Mouse (Mus musculus) erythroid progenitor cell, adult 5-6 weeks (primary cell): ENCODE results near the gene Rasa4. TPM values are rescaled to one million over a fixed set of nuclear protein-coding genes. Genes with fewer than 3 reads are reported as not detected.
A peak's percentile ranks its signal among the peaks of the same experiment; 100 is the strongest.
"Not testable (repeated sequence)": the region's sequence is repeated elsewhere in the genome, so short reads cannot be mapped to it uniquely, and the experiment has no call there.

ENCODE experiments used
- ATAC-seq: replicated peaks from 2 replicates; pipeline ENCODE4 v1.8.0; 2016; ENCODE audit warnings: moderate number of reproducible peaks, mild to moderate bottlenecking, moderate TSS enrichment, inconsistent platforms; ENCODE audit not compliant: poor library complexity, low FRiP score, severe bottlenecking
- total RNA-seq, 2 experiments: library from RNA; stranded (forward) in 1 of 2; stranded (reverse) in 1 of 2; fragments of 150-400 nt in 1 of 2; fragments of 186-747, 209-891 nt in 1 of 2; gene quantifications; 2 replicates each; pipeline versions ENCODE4 v1.2.3 to v1.2.4; 2015 to 2017; ENCODE audit warnings: low replicate concordance in 2 of 2

Gene Rasa4
- total RNA-seq, 2 experiments from 2014 or later: 0.83 to 10.5 TPM

- ATAC-seq: no peak
These were observed 19.8 kb upstream of the Rasa4 start for GRCm38 (mm10) chr5:136063920-136064319.

- not testable (repeated sequence) for ATAC-seq
These were observed 17.1 kb upstream of the Rasa4 start for GRCm38 (mm10) chr5:136066404-136067148.

- no peak for ATAC-seq
These were observed 14.3 kb upstream of the Rasa4 start for GRCm38 (mm10) chr5:136069411-136069810.

GRCm38 (mm10) chr5:136073051-136073450 lies 10.7 kb upstream of the Rasa4 start:
- ATAC-seq: no peak

GRCm38 (mm10) chr5:136073526-136073925 lies 10.2 kb upstream of the Rasa4 start:
- no peak for ATAC-seq

- ATAC-seq: no peak
These were observed 8.6 kb upstream of the Rasa4 start for GRCm38 (mm10) chr5:136075076-136075475.

- ATAC-seq: no peak
These were observed 7.4 kb upstream of the Rasa4 start for GRCm38 (mm10) chr5:136076284-136076683.

GRCm38 (mm10) chr5:136077001-136077550 lies 6.6 kb upstream of the Rasa4 start:
- no peak for ATAC-seq

- ATAC-seq: no peak
These were observed 5.6 kb upstream of the Rasa4 start for GRCm38 (mm10) chr5:136078136-136078535.

GRCm38 (mm10) chr5:136082345-136082744 lies 1.4 kb upstream of the Rasa4 start:
- ATAC-seq: no peak

- no peak for ATAC-seq
These were observed 597 bp downstream of the Rasa4 start for GRCm38 (mm10) chr5:136084144-136084881.

- ATAC-seq: no peak
These were observed 1.4 kb downstream of the Rasa4 start for GRCm38 (mm10) chr5:136084891-136085651.

GRCm38 (mm10) chr5:136086290-136086689 lies 2.6 kb downstream of the Rasa4 start:
- no peak for ATAC-seq

GRCm38 (mm10) chr5:136088821-136089575 lies 5.3 kb downstream of the Rasa4 start:
- no peak for ATAC-seq

GRCm38 (mm10) chr5:136091927-136092326 lies 8.2 kb downstream of the Rasa4 start:
- ATAC-seq: 0 out of 2 replicates have a peak, but pooled peaks have one; percentile 31

- ATAC-seq: no peak
These were observed 10.7 kb downstream of the Rasa4 start for GRCm38 (mm10) chr5:136094249-136095010.

- no peak for ATAC-seq
These were observed 11.4 kb downstream of the Rasa4 start for GRCm38 (mm10) chr5:136095089-136095488.

- no peak for ATAC-seq
These were observed 14.8 kb downstream of the Rasa4 start for GRCm38 (mm10) chr5:136098536-136098935.
